Mouse (Mus musculus): ENCODE measurements at regions not wholly inside any gene's neighbourhood (a gene's known extent, or its start where the extent isn't known, plus 50 kb on each side); places are given as distances from the start of the nearest gene placed in this dataset.

GRCm38 (mm10) chr1:64423256-64423655 lies 109.2 kb upstream of the Creb1 start:
- TF ChIP-seq CTCF (IDR thresholded peaks at IDR 0.05; ENCODE audit: insufficient read depth, low read depth, low read length) (no peak), POLR2A (IDR thresholded peaks at IDR 0.05; ENCODE audit: insufficient read depth, low read depth, low read length) (no peak)
